Mouse (Mus musculus) small intestine, adult 2 months (tissue): Measurements from ENCODE around the gene Cacna1a. TPM values are rescaled to one million over a fixed set of nuclear protein-coding genes. Genes with fewer than 3 reads are reported as not detected.

Experiments used
- H3K27ac ChIP-seq: fragments of 200-500 bp; 2 replicates; pipeline ENCODE4 v1.5.1; 2012; ENCODE audit warnings: low read depth, low read length, control low read depth, inconsistent platforms; ENCODE audit not compliant: insufficient read depth
- H3K27me3 ChIP-seq: fragments of 200-500 bp; 2 replicates; pipeline ENCODE4 v1.6.1; 2012; ENCODE audit warnings: mild to moderate bottlenecking, moderate library complexity, low read length, inconsistent platforms; ENCODE audit not compliant: control insufficient read depth, insufficient read depth
- H3K36me3 ChIP-seq: fragments of 200-500 bp; 2 replicates; pipeline ENCODE4 v1.6.1; 2012; ENCODE audit warnings: mild to moderate bottlenecking, low read length, control low read depth, inconsistent platforms; ENCODE audit not compliant: control insufficient read depth, insufficient read depth
- H3K4me1 ChIP-seq: fragments of 200-500 bp; 2 replicates; pipeline ENCODE4 v1.6.1; 2012; ENCODE audit warnings: low read length, inconsistent platforms, mixed read lengths; ENCODE audit not compliant: control insufficient read depth, insufficient read depth, insufficient read length
- H3K4me3 ChIP-seq: fragments of 200-500 bp; 2 replicates; pipeline ENCODE4 v1.5.1; 2012; ENCODE audit warnings: low read depth, mild to moderate bottlenecking, control low read depth, inconsistent platforms, low read length, moderate library complexity
- CTCF ChIP-seq: fragments of 200-500 bp; IDR thresholded peaks from 2 replicates; pipeline ENCODE4 v1.5.1; 2012; ENCODE audit warnings: low read depth, mild to moderate bottlenecking, control low read depth, inconsistent platforms, low read length, moderate library complexity, mixed read lengths; ENCODE audit not compliant: insufficient replicate concordance, insufficient read length; ENCODE audit errors: extremely low read depth
- POLR2A ChIP-seq: fragments of 200-500 bp; IDR thresholded peaks from 2 replicates; pipeline ENCODE4 v1.6.1; 2012; ENCODE audit warnings: low read depth, mild to moderate bottlenecking, control low read depth, inconsistent platforms, low read length, moderate library complexity
- WGBS: fragments of 180-500 bp; shearing (Covaris S2); methylation state at CpG from one replicate; pipeline ENCODE4 v1.1.7; 2018; 5-methylcytosine and 5-hydroxymethylcytosine counted together
- polyA plus RNA-seq: library from polyadenylated mRNA; depleted of rRNA; stranded (reverse); fragments of >200 nt; gene quantifications from 2 replicates; pipeline ENCODE4 v1.2.3, GENCODE M21; 2012

Gene Cacna1a
- polyA plus RNA-seq, 1 experiment: 23.5 TPM

- no peak for TF ChIP-seq POLR2A
- no peak for TF ChIP-seq CTCF
- Histone ChIP-seq H3K27ac (no peak overlapping the region), H3K4me3 (no peak overlapping the region), H3K4me1 (peaks cover 12% of the 10 kb centered on the region), H3K27me3 (no peaks in the 10 kb centered on the region), H3K36me3 (no peaks in the 10 kb centered on the region)
- 33% methylated on average over 5 of the region's 5 CpGs for WGBS
Measured at GRCm38 (mm10) chr8:84643019-84643418, 254.8 kb downstream of the Cacna1a start.

- Histone ChIP-seq H3K36me3 (no peaks in the 10 kb centered on the region), H3K4me3 (no peak overlapping the region), H3K27ac (no peak overlapping the region), H3K27me3 (no peaks in the 10 kb centered on the region), H3K4me1 (peaks cover 8% of the 10 kb centered on the region; the same call in 1 of the 2 replicates)
- 48% methylated on average over 6 of the region's 6 CpGs for WGBS
- TF ChIP-seq CTCF (no peak), POLR2A (no peak)
Measured at GRCm38 (mm10) chr8:84646800-84647199, 258.6 kb downstream of the Cacna1a start.

- Histone ChIP-seq H3K4me3 (peak overlapping the region; percentile 17), H3K27me3 (no peaks in the 10 kb centered on the region), H3K36me3 (no peaks in the 10 kb centered on the region), H3K27ac (no peak overlapping the region), H3K4me1 (peaks cover 6% of the 10 kb centered on the region; the same call in 1 of the 2 replicates)
- 0 out of 2 replicates have a peak, but pooled peaks have one; percentile 18 for TF ChIP-seq CTCF
- TF ChIP-seq POLR2A: no peak
- WGBS: 6% methylated on average over 14 of the region's 14 CpGs
Measured at GRCm38 (mm10) chr8:84647461-84647901, 259.2 kb downstream of the Cacna1a start.

GRCm38 (mm10) chr8:84650213-84650612 lies 262.0 kb downstream of the Cacna1a start:
- TF ChIP-seq POLR2A (no peak), CTCF (no peak)
- Histone ChIP-seq H3K27ac (0 out of 2 replicates have a peak overlapping the region, but pooled peaks have one; percentile 43), H3K4me1 (0 out of 2 replicates have a peak, but pooled peaks cover 4% of the 10 kb centered on the region), H3K27me3 (no peaks in the 10 kb centered on the region), H3K36me3 (no peaks in the 10 kb centered on the region), H3K4me3 (no peak overlapping the region)
- 34% methylated on average over 3 of the region's 3 CpGs for WGBS

GRCm38 (mm10) chr8:84653092-84653631 lies 264.9 kb downstream of the Cacna1a start:
- 66% methylated on average over 9 of the region's 9 CpGs for WGBS
- H3K4me1 ChIP-seq: peaks cover 12% of the 10 kb centered on the region
- H3K4me3 ChIP-seq: no peak overlapping the region

GRCm38 (mm10) chr8:84654597-84654996 lies 266.4 kb downstream of the Cacna1a start:
- H3K27me3 ChIP-seq: no peaks in the 10 kb centered on the region
- WGBS: 63% methylated on average over 4 of the region's 4 CpGs
- H3K4me1 ChIP-seq: peaks cover 12% of the 10 kb centered on the region
- H3K27ac ChIP-seq: no peak overlapping the region
- H3K36me3 ChIP-seq: no peaks in the 10 kb centered on the region
- H3K4me3 ChIP-seq: no peak overlapping the region
- TF ChIP-seq CTCF (no peak), POLR2A (no peak)

More at GRCm38 (mm10) chr8:84653092-84653631, 264.9 kb downstream of the Cacna1a start:
- no peak for TF ChIP-seq CTCF
- TF ChIP-seq POLR2A: no peak
- Histone ChIP-seq H3K36me3 (no peaks in the 10 kb centered on the region), H3K27ac (no peak overlapping the region), H3K27me3 (no peaks in the 10 kb centered on the region)

GRCm38 (mm10) chr8:84655336-84656190 lies 267.3 kb downstream of the Cacna1a start:
- H3K4me3 ChIP-seq: peak overlapping the region; percentile 63

More at GRCm38 (mm10) chr8:84655336-84656190, 267.3 kb downstream of the Cacna1a start:
- Histone ChIP-seq H3K27ac (peak overlapping the region; percentile 93), H3K4me1 (peaks cover 14% of the 10 kb centered on the region), H3K36me3 (no peaks in the 10 kb centered on the region), H3K27me3 (no peaks in the 10 kb centered on the region)
- WGBS: 14% methylated on average over 15 of the region's 15 CpGs
- TF ChIP-seq CTCF (no peak), POLR2A (no peak)
